Mouse (Mus musculus): Measurements from ENCODE around the gene Wnt5b.

DNA sequence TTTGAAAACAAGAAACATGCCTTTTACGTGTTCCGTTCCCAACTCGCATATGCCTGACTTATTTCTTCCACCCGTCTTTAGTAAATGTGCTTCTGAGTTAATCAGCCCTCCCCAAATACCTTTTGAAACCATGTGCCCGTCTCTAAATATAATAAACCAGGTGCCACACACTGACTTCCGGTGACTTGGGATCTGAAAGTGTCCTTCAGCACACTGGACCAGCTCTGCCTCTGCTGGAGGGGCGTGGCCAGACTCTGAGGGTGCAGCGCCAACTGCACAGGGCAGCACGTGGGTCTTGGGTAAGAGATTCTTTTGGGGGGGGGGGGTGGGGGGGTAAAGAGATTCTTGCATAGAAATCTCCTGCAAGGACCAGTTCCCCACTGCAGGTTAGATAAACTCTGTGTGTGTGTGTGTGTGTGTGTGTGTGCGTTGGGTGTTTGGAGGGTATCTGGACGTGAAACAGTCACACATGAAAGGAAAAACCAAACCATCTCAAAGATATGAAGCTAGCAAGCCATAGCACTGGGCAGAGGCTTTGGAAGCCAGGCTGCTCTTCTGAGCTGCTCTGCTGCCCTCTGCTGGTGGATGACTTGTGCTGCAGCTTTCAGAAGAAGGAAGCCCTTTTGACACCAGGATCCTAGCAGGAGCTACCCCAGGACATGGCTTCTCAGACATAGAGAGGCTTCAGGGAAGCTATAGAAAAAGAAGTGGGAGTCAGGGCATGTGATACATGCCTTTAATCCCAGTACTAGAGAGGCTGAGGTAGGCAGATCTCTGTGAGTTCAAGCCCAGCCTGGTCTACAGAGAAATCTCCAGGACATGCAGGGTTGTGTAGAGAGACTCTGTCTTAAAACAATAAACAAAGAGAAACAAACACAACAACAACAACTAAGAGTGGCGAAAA, 100.2 kb downstream of the Wnt5b start:
- no peak for TF ChIP-seq CHD2 (IDR thresholded peaks at IDR 0.05; ENCODE audit: low read depth, low read length)
- no peak for TF ChIP-seq ZNF384 (IDR thresholded peaks at IDR 0.05; ENCODE audit: low read depth, low read length)
- TF ChIP-seq MAFK (IDR thresholded peaks at IDR 0.05; ENCODE audit: insufficient read depth, low read depth, low read length) = no peak
